Comparison of ENCODE assay signal across 11 mouse cellular contexts in the genomic region with DNA sequence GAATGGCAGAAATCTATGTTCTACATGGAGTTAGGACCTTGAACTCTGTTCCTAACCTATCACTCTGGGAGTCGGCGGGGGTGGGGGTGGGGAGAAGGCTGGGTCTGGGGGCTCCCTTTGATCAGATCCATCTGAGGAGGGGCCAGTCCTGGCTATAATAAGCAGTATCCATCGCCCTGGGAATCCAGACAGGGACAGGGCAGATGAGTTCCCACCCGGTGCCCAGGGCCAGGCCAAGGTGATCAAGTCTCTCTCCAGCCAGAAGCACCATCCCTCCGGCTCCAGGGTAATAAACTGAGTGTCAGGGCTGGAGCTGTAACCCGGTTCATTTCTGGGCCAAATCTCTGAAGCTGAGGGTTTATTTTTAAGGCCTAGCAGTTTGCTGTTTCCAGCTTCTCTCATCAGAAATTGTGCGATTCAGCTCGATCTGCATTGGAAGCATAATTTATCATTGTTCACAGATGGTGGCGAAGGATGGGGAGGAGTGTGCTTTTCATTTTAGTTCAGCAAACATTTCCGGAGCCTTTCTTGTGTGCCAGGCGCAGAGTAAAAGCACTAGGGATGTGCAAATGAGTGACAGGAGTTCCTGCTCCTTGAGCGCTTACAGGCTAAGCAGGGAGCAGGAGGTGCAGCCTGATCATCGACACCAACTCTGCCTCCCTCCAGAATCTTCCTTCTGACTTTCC. TPM values are rescaled to one million over a fixed set of nuclear protein-coding genes. Genes with fewer than 3 reads are reported as not detected.
DNase-seq lines count a peak whose midpoint lies in the region; ATAC-seq and TF ChIP-seq lines count a peak whose summit lies in the region.
"Had no signal": no experiment of that assay in that cellular context is flagged by ENCODE, and none has a peak within 500 bp of the region (broad histone marks: within the 10 kb centered on the region; RNA-seq: fewer than 3 reads in every experiment).

No protein-coding gene starts in this region.

- ATAC-seq in kidney, embryonic 15.5 days (replicated peaks; ENCODE audit: low FRiP score) = no peak
- no peak for ATAC-seq in forebrain, embryonic 14.5 days
- no peak for ATAC-seq in liver, embryonic 11.5 days (replicated peaks; ENCODE audit: low FRiP score)
- no peak for ATAC-seq in lung, postnatal 0 days

- no peak for DNase-seq in kidney, postnatal 14 days
- DNase-seq in forebrain, embryonic 14.5 days (ENCODE audit: low spot score) = peak; percentile 75
- peak; percentile 85 for DNase-seq in layer of hippocampus, adult 9-11 months
- DNase-seq in right cerebral cortex, postnatal 10 days (ENCODE audit: low spot score in 2 of 2) = peak; percentile 68 to 86
- no peak for DNase-seq in liver, embryonic 11.5 days (ENCODE audit: low spot score)
- no peak for DNase-seq in gastrocnemius, adult 2 months
- no peak for DNase-seq in lung, postnatal 0 days (ENCODE audit: low spot score)

- H3K27ac ChIP-seq in kidney, embryonic 15.5 days = peak overlapping the region; percentile 94
- peak overlapping the region; percentile 67; the same call in 1 of the 2 replicates for H3K27ac ChIP-seq in forebrain, embryonic 14.5 days (ENCODE audit: low read depth, low read length)
- no peak overlapping the region for H3K27ac ChIP-seq in liver, embryonic 11.5 days (ENCODE audit: low read depth, low read length)
- H3K27ac ChIP-seq in gastrocnemius, adult 2 months = no peak overlapping the region
- no peak overlapping the region for H3K27ac ChIP-seq in lung, postnatal 0 days (ENCODE audit: low read length)
- H3K27ac ChIP-seq: embryonic facial prominence, embryonic 15.5 days; lung, embryonic 15.5 days; neural tube, embryonic 13.5 days had no signal

- H3K4me3 ChIP-seq in kidney, embryonic 15.5 days (replicated peaks) = no peak overlapping the region
- H3K4me3 ChIP-seq in forebrain, embryonic 14.5 days (ENCODE audit: low read depth, low read length) = no peak overlapping the region
- H3K4me3 ChIP-seq in liver, embryonic 11.5 days (ENCODE audit: low read depth, low read length) = no peak overlapping the region
- H3K4me3 ChIP-seq in gastrocnemius, adult 2 months = no peak overlapping the region
- H3K4me3 ChIP-seq in lung, postnatal 0 days (ENCODE audit: low read depth, low read length) = no peak overlapping the region
- H3K4me3 ChIP-seq: embryonic facial prominence, embryonic 15.5 days; lung, embryonic 15.5 days; neural tube, embryonic 13.5 days had no signal

- no peak overlapping the region for H3K9ac ChIP-seq in kidney, embryonic 15.5 days
- no peak overlapping the region for H3K9ac ChIP-seq in forebrain, embryonic 14.5 days (ENCODE audit: low read length)
- no peak overlapping the region for H3K9ac ChIP-seq in liver, embryonic 11.5 days (ENCODE audit: low read depth, low read length)
- H3K9ac ChIP-seq in lung, postnatal 0 days (replicated peaks; ENCODE audit: low read depth) = no peak overlapping the region
- H3K9ac ChIP-seq: embryonic facial prominence, embryonic 15.5 days; lung, embryonic 15.5 days; neural tube, embryonic 13.5 days had no signal

- H3K9me3 ChIP-seq in kidney, embryonic 15.5 days (replicated peaks) = 0 out of 2 replicates have a peak, but pooled peaks cover 4% of the 10 kb centered on the region
- no peaks in the 10 kb centered on the region for H3K9me3 ChIP-seq in forebrain, embryonic 14.5 days (replicated peaks; ENCODE audit: control insufficient read depth, low read length)
- no peaks in the 10 kb centered on the region for H3K9me3 ChIP-seq in liver, embryonic 11.5 days (ENCODE audit: control insufficient read depth, low read length)
- H3K9me3 ChIP-seq in lung, postnatal 0 days (ENCODE audit: low read length) = no peaks in the 10 kb centered on the region
- H3K9me3 ChIP-seq: embryonic facial prominence, embryonic 15.5 days; lung, embryonic 15.5 days; neural tube, embryonic 13.5 days had no signal

- 42% methylated on average over 13 of the region's 13 CpGs for WGBS in kidney, embryonic 15.5 days
- WGBS in forebrain, embryonic 14.5 days = 42% methylated on average over 13 of the region's 13 CpGs
- WGBS in liver, embryonic 11.5 days = 74% methylated on average over 13 of the region's 13 CpGs
- WGBS in lung, postnatal 0 days = 62% methylated on average over 13 of the region's 13 CpGs

- no peak for TF ChIP-seq CTCF in gastrocnemius, adult 2 months (IDR thresholded peaks at IDR 0.05)
- TF ChIP-seq CTCF in lung, postnatal 0 days (IDR thresholded peaks at IDR 0.05) = no peak

- H3K4me2 ChIP-seq in kidney, embryonic 15.5 days = no peak overlapping the region
- H3K4me2 ChIP-seq in forebrain, embryonic 14.5 days (ENCODE audit: low read length) = no peak overlapping the region
- H3K4me2 ChIP-seq in liver, embryonic 11.5 days = no peak overlapping the region
- H3K4me2 ChIP-seq in lung, postnatal 0 days (replicated peaks; ENCODE audit: low read depth, low read length) = no peak overlapping the region
- H3K4me2 ChIP-seq: embryonic facial prominence, embryonic 15.5 days; lung, embryonic 15.5 days; neural tube, embryonic 13.5 days had no signal

- intact Hi-C loops in gastrocnemius, adult 2 months (cut with DNase I) = loop anchor here (5.0 kb wide), 1 partner anchor 93 kb away; no protein-coding TSS in a partner anchor

- H3K27me3 ChIP-seq in kidney, embryonic 15.5 days = no peaks in the 10 kb centered on the region
- H3K27me3 ChIP-seq in forebrain, embryonic 14.5 days (replicated peaks; ENCODE audit: control insufficient read depth, insufficient read depth, low read length) = no peaks in the 10 kb centered on the region
- no peaks in the 10 kb centered on the region for H3K27me3 ChIP-seq in liver, embryonic 11.5 days (replicated peaks; ENCODE audit: control insufficient read depth, insufficient read depth, low read length)
- no peaks in the 10 kb centered on the region for H3K27me3 ChIP-seq in lung, postnatal 0 days (replicated peaks; ENCODE audit: insufficient read depth, low read length)
- H3K27me3 ChIP-seq: embryonic facial prominence, embryonic 15.5 days; lung, embryonic 15.5 days had no signal

- peaks cover 48% of the 10 kb centered on the region for H3K4me1 ChIP-seq in kidney, embryonic 15.5 days
- H3K4me1 ChIP-seq in forebrain, embryonic 14.5 days (ENCODE audit: control insufficient read depth, insufficient read depth, low read length) = peaks cover 9% of the 10 kb centered on the region
- H3K4me1 ChIP-seq in liver, embryonic 11.5 days (replicated peaks; ENCODE audit: control insufficient read depth, insufficient read depth, low read length) = peaks cover 3% of the 10 kb centered on the region; the same call in 1 of the 2 replicates
- peaks cover 8% of the 10 kb centered on the region for H3K4me1 ChIP-seq in lung, postnatal 0 days (ENCODE audit: insufficient read depth, low read depth, low read length)

- no peak for TF ChIP-seq EP300 in lung, postnatal 0 days (IDR thresholded peaks at IDR 0.05)

- no peaks in the 10 kb centered on the region for H3K36me3 ChIP-seq in kidney, embryonic 15.5 days
- H3K36me3 ChIP-seq in forebrain, embryonic 14.5 days (ENCODE audit: control insufficient read depth, insufficient read depth, low read length) = no peaks in the 10 kb centered on the region
- H3K36me3 ChIP-seq in liver, embryonic 11.5 days (ENCODE audit: control insufficient read depth, insufficient read depth, low read length) = no peaks in the 10 kb centered on the region
- no peaks in the 10 kb centered on the region for H3K36me3 ChIP-seq in lung, postnatal 0 days (ENCODE audit: insufficient read depth, low read length)
- H3K36me3 ChIP-seq: embryonic facial prominence, embryonic 15.5 days; lung, embryonic 15.5 days; neural tube, embryonic 13.5 days had no signal

RNA-seq across cellular contexts. Expression of gene Ddx1, which starts 39.2 kb away (rescaled TPM):
- polyA plus RNA-seq in kidney, embryonic 15.5 days (2015; fragmentation: Nextera tagmentation; extraction: Ambion mirVana) = 143 and 158 TPM in 2 replicates
- 176 and 181 TPM in 2 replicates for polyA plus RNA-seq in forebrain, embryonic 14.5 days (2014; fragmentation: Nextera tagmentation; extraction: Ambion mirVana)
- 158 and 196 TPM in 2 replicates for polyA plus RNA-seq in liver, embryonic 11.5 days (2014; fragmentation: Nextera tagmentation; extraction: Ambion mirVana)
- total RNA-seq in gastrocnemius, adult 2 months (2021) = 100 to 1,000 TPM; 127 to 130 TPM
- 53.4 and 55.2 TPM in 2 replicates for polyA plus RNA-seq in lung, postnatal 0 days (2015; fragmentation: Nextera tagmentation; extraction: Ambion mirVana)

RNA-seq across cellular contexts. Expression of gene Nbas, which starts 59.1 kb away (rescaled TPM):
- 11.7 and 14.5 TPM in 2 replicates for polyA plus RNA-seq in kidney, embryonic 15.5 days (2015; fragmentation: Nextera tagmentation; extraction: Ambion mirVana)
- polyA plus RNA-seq in forebrain, embryonic 14.5 days (2014; fragmentation: Nextera tagmentation; extraction: Ambion mirVana) = 11.8 and 13.7 TPM in 2 replicates
- polyA plus RNA-seq in liver, embryonic 11.5 days (2014; fragmentation: Nextera tagmentation; extraction: Ambion mirVana) = 13.3 and 13.6 TPM in 2 replicates
- total RNA-seq in gastrocnemius, adult 2 months (2021) = 10 to 100 TPM; 20.3 to 25.1 TPM
- 5.4 and 5.8 TPM in 2 replicates for polyA plus RNA-seq in lung, postnatal 0 days (2015; fragmentation: Nextera tagmentation; extraction: Ambion mirVana)

Comparison
In these comparisons a context has a peak if more than half of its experiments do, and no peak if none do; other contexts are left out.
1. H3K27ac ChIP-seq: peak in kidney, embryonic 15.5 days (single experiment) and forebrain, embryonic 14.5 days (single experiment); none in liver, embryonic 11.5 days (single experiment), gastrocnemius, adult 2 months (single experiment) and lung, postnatal 0 days (single experiment).
2. DNase-seq: peak in forebrain, embryonic 14.5 days (single experiment), layer of hippocampus, adult 9-11 months (single experiment) and right cerebral cortex, postnatal 10 days (2 of 2); none in kidney, postnatal 14 days (single experiment), liver, embryonic 11.5 days (single experiment), gastrocnemius, adult 2 months (single experiment) and lung, postnatal 0 days (single experiment).